Mouse (Mus musculus) kidney, postnatal 10 days (tissue): ENCODE data around the gene Gm7324.
"Not testable (repeated sequence)": the region's sequence is repeated elsewhere in the genome, so short reads cannot be mapped to it uniquely, and the experiment has no call there.

Experiments used
- DNase-seq: peaks from one replicate; pipeline ENCODE4 v3.0.0; 2021; ENCODE audit warnings: mixed read lengths

Gm7324 gene

DNA sequence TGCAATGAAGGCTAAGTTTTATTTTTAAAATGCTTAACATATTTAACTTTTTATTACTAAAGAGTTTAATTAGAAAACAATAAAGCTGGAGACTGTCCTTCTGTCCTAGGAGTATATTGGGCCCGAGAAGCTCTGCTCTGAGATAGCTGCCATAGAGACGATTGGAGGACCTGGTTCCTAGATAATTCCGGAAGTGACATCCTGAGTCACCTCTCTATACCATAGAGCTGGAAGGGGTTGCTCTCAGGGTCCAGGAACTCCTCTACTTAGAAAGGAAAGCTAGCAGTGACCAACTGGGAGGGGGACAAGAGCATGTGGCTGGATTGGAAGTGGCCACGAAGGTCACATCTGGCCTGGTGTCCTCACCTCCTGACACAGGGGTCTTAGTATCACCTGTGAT is at the start of gene Gm7324:
Gm7324 (plus strand) TSS at position 208 of the 400 bp plus-strand sequence.
- not testable (repeated sequence) for DNase-seq

DNA sequence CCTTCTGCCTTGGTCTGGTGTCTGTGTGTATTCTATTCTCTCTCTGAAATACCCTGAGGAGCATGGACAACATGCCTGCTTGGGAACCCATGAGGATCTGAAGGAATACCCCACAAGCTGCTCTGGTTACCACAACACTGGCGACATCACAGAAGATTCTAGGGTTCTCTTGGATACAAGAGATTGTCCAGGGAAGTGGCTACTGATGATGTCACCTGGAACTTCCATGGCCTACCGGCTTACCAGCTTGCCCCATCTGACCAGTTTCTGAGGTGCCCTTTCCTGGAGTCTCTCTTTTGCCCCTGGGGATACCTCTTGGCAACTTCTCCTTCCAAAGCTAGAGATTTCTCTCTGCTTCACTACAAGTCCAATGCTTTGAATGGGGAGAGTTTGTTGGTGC is 20.5 kb upstream of the Gm7324 start, which contains the start of gene Gm8165:
Gm8165 (minus strand) TSS at position 101 of the 400 bp plus-strand sequence.
- not testable (repeated sequence) for DNase-seq

DNA sequence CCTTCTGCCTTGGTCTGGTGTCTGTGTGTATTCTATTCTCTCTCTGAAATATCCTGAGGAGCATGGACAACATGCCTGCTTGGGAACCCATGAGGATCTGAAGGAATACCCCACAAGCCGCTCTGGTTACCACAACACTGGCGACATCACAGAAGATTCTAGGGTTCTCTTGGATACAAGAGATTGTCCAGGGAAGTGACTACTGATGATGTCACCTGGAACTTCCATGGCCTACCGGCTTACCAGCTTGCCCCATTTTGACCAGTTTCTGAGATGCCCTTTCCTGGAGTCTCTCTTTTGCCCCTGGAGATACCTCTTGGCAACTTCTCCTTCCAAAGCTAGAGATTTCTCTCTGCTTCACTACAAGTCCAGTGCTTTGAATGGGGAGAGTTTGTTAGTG is 29.8 kb downstream of the Gm7324 start, which contains the start of gene Gm16506:
Gm16506 (minus strand) TSS at position 101 of the 400 bp plus-strand sequence.
- DNase-seq, result not testable (repeated sequence)

DNA sequence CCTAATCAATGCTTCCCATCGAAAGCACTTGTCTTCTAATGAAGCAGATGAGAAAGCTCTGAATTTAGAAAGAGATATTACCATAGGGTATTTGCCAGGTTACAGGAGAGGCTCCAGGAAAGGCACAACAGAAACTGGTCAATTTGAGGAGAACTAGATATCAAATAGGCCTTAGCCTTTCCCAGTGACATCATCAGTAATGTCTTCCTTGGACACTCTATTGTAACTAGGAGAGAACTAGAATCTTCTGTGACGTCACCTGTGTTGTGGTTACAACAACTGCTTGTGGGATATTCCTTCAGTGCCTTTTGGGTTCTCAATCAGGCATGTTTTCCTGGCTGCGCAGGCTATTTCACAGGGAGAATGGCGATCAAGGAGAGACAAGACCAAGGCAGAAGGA is 49.9 kb downstream of the Gm7324 start, which contains the start of gene Gm6526:
Gm6526 (plus strand) TSS at position 301 of the 400 bp plus-strand sequence.
- DNase-seq, result not testable (repeated sequence)
